Mouse (Mus musculus) kidney, embryonic 14.5 days (tissue): ENCODE results near the gene Tmem115. TPM values are rescaled to one million over a fixed set of nuclear protein-coding genes. Genes with fewer than 3 reads are reported as not detected.

Source experiments
- ATAC-seq: fragments of 200-750 bp; cut with Nextera tagmentation; 2 replicates; pipeline ENCODE4 v1.8.0; 2017; ENCODE audit warnings: moderate number of reproducible peaks, mild to moderate bottlenecking, moderate TSS enrichment, moderate library complexity; ENCODE audit not compliant: low FRiP score, low TSS enrichment
- H3K27ac ChIP-seq: fragments of 300-500 bp; sonication (generic); 2 replicates; pipeline ENCODE4 v1.5.1; 2014; ENCODE audit warnings: low read depth, mild to moderate bottlenecking, low read length, moderate library complexity, mixed read lengths
- H3K27me3 ChIP-seq: fragments of 300-500 bp; sonication (generic); 2 replicates; pipeline ENCODE4 v1.6.1; 2014; ENCODE audit warnings: mild to moderate bottlenecking, low read length; ENCODE audit not compliant: control insufficient read depth, insufficient read depth
- H3K36me3 ChIP-seq: fragments of 300-500 bp; sonication (generic); 2 replicates; pipeline ENCODE4 v1.6.1; 2014; ENCODE audit warnings: low read length, mixed read lengths; ENCODE audit not compliant: control insufficient read depth, insufficient read depth
- H3K4me1 ChIP-seq: fragments of 300-500 bp; sonication (generic); 2 replicates; pipeline ENCODE4 v1.6.1; 2014; ENCODE audit warnings: low read length, mixed read lengths; ENCODE audit not compliant: control insufficient read depth, insufficient read depth
- H3K4me2 ChIP-seq: fragments of 300-500 bp; sonication (generic); replicated peaks from 2 replicates; pipeline ENCODE4 v1.6.1; 2014; ENCODE audit warnings: low read depth, mild to moderate bottlenecking, low read length
- H3K4me3 ChIP-seq: fragments of 300-500 bp; sonication (generic); 2 replicates; pipeline ENCODE4 v1.5.1; 2014; ENCODE audit warnings: mild to moderate bottlenecking, low read length
- H3K9ac ChIP-seq: fragments of 300-500 bp; sonication (generic); 2 replicates; pipeline ENCODE4 v1.6.1; 2014; ENCODE audit warnings: low read depth, mild to moderate bottlenecking, low read length, moderate library complexity
- H3K9me3 ChIP-seq: fragments of 300-500 bp; sonication (generic); 2 replicates; pipeline ENCODE4 v1.6.1; 2016; ENCODE audit warnings: low read length; ENCODE audit not compliant: control insufficient read depth
- WGBS: fragments of 180-500 bp; shearing (Covaris S2); extraction: QIAGEN DNeasy Blood & Tissue Kit; methylation state at CpG from one replicate; pipeline ENCODE4 v1.1.7; 2014; 5-methylcytosine and 5-hydroxymethylcytosine counted together
- polyA plus RNA-seq: library from polyadenylated mRNA; unstranded; fragments of >200 nt; fragmentation: Nextera tagmentation; extraction: Ambion mirVana; gene quantifications from 2 replicates; pipeline ENCODE4 v1.2.1, GENCODE M21; 2014

Tmem115 gene
- 45.0 and 49.9 TPM in 2 replicates for polyA plus RNA-seq

- Histone ChIP-seq H3K4me1 (peaks cover 20% of the 10 kb centered on the region), H3K9me3 (no peaks in the 10 kb centered on the region), H3K27ac (peak within 1 kb of the TSS; percentile 77), H3K4me2 (peak within 1 kb of the TSS; percentile 71), H3K9ac (peak within 1 kb of the TSS; percentile 90), H3K36me3 (peaks cover 22% of the 10 kb centered on the region), H3K27me3 (no peaks in the 10 kb centered on the region), H3K4me3 (peak within 1 kb of the TSS; percentile 94)
- peak; percentile 98 for ATAC-seq
- WGBS = under 1% methylated on average over 48 of the region's 48 CpGs
Observed at GRCm38 (mm10) chr9:107533791-107534407, at the start of gene Tmem115. Gene Tmem115, plus strand, starts transcription at chr9:107533945.

DNA sequence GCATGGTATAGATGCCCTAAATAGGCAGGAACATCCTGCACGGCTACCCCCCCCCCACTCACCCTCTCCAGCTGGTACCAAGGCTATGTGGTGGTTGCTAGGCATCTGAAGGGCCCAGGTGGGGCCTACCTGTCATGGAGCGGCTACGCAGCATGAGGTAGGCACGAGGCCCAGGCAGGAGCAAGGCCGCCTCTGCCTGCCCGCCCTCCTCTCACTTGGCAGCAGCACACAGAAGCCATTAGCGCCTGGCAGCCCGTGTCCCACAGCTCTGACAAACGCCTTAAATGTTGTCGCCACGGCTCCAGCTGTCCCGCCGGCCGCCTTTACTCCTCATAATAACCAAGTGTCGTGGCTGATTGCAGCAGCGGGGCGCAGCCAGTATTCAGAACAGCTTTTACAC is 49.4 kb upstream of the Tmem115 start:
- no peak for ATAC-seq
- Histone ChIP-seq H3K27ac (no peak overlapping the region), H3K9me3 (no peaks in the 10 kb centered on the region), H3K9ac (no peak overlapping the region), H3K36me3 (no peaks in the 10 kb centered on the region), H3K4me1 (peaks cover 10% of the 10 kb centered on the region; the same call in 1 of the 2 replicates), H3K4me2 (no peak overlapping the region), H3K4me3 (no peak overlapping the region), H3K27me3 (peaks cover 15% of the 10 kb centered on the region)
- WGBS = 72% methylated on average over 17 of the region's 17 CpGs

DNA sequence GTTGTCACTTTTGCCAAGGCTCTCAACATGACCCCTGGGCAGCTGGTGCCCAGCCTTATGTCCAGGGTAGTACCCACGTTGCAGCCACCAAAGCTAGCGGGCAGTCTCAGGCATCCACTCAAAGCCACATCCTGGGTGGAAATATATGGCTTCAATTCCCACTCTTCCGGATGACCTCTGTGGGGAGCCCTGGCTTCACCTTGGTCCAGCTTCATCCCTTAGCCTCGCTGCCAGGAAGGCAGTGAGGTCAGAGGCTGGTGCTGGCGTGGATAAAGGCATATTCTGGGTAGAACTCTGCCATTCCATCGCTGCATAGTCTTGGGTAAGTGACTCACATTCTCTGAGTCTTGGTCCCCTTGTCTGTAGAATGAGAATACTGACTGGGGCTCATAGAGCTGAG is 49.0 kb upstream of the Tmem115 start:
- ATAC-seq = no peak
- Histone ChIP-seq H3K4me2 (no peak overlapping the region), H3K4me3 (no peak overlapping the region), H3K9ac (no peak overlapping the region), H3K4me1 (peaks cover 5% of the 10 kb centered on the region; the same call in 1 of the 2 replicates), H3K27me3 (peaks cover 15% of the 10 kb centered on the region), H3K9me3 (no peaks in the 10 kb centered on the region), H3K36me3 (no peaks in the 10 kb centered on the region), H3K27ac (no peak overlapping the region)
- WGBS = 93% methylated on average over 6 of the region's 6 CpGs

DNA sequence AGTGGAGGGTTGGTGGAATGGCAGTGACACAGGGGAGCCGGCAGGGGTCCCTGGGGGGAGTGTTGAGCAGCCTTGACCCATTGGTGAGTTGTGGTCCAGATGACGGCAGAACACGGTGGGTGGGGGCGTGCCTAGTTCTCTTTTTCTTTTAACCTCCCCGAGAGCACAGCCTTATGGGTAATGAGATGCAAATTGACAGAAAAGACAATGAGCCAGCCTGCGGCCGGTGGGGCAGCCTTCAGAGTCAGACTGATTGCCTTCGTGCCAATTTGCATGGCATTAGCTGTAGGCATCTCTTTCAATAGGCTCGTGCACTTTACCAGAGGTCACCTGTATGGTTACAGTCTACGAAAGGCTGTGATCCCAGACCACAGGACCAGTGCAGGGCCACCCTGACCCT is 47.7 kb upstream of the Tmem115 start:
- Histone ChIP-seq H3K9ac (no peak overlapping the region), H3K4me3 (no peak overlapping the region), H3K27ac (no peak overlapping the region), H3K36me3 (no peaks in the 10 kb centered on the region), H3K4me1 (no peaks in the 10 kb centered on the region), H3K4me2 (no peak overlapping the region), H3K27me3 (peaks cover 7% of the 10 kb centered on the region), H3K9me3 (no peaks in the 10 kb centered on the region)
- 66% methylated on average over 10 of the region's 10 CpGs for WGBS
- ATAC-seq = no peak

- 60% methylated on average over 6 of the region's 6 CpGs for WGBS
- no peaks in the 10 kb centered on the region for H3K4me1 ChIP-seq
- 0 out of 2 replicates have a peak, but pooled peaks have one; percentile 14 for ATAC-seq
- peaks cover 4% of the 10 kb centered on the region for H3K27me3 ChIP-seq
- no peaks in the 10 kb centered on the region for H3K36me3 ChIP-seq
- no peaks in the 10 kb centered on the region for H3K9me3 ChIP-seq
- no peak overlapping the region for H3K4me3 ChIP-seq
- H3K27ac ChIP-seq = no peak overlapping the region
- no peak overlapping the region for H3K4me2 ChIP-seq
- no peak overlapping the region for H3K9ac ChIP-seq
Observed at GRCm38 (mm10) chr9:107486507-107487225, 47.1 kb upstream of the Tmem115 start.

DNA sequence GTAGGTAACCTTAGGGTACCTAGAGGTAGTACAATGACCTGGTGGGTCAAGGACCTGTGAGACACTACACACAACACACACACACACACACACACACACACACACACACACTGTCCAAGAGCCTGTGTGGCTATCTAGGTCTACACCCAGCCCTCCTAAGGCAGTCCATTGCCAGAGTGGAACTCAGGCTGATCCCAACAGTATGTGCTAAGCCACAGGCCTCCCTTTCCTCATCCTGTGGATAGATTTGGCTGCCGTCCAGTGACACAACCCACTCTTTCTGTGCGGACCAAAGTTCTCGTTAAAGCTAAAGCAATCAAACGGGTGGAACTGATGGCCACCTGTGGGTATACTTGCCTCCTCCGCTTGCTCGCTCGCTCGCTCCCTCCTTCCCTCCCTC is 43.6 kb upstream of the Tmem115 start:
- no peaks in the 10 kb centered on the region for H3K4me1 ChIP-seq
- H3K4me3 ChIP-seq = no peak overlapping the region
- WGBS = 44% methylated on average over 8 of the region's 8 CpGs
- ATAC-seq = no peak
- H3K27me3 ChIP-seq = no peaks in the 10 kb centered on the region
- no peak overlapping the region for H3K9ac ChIP-seq
- no peaks in the 10 kb centered on the region for H3K36me3 ChIP-seq
- H3K27ac ChIP-seq = no peak overlapping the region
- no peaks in the 10 kb centered on the region for H3K9me3 ChIP-seq
- no peak overlapping the region for H3K4me2 ChIP-seq

DNA sequence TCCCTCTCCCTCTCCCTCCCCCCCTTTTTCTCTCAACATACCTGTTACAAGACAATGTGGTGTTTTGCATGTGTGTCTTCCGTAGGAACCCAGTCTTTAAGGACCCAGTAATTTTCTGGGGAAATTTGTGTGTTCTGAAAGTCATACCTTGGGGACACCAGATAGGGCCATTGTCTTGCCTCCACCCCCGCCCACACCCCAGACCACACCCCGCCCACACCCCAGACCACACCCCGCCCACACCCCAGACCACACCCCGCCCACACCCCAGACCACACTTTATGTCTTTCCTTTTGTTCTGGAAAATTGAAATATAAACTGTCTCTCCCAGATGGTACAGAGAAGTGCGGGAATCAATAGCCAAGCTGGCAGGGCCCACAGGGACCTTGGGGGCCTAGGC is 43.1 kb upstream of the Tmem115 start:
- ATAC-seq = no peak
- Histone ChIP-seq H3K4me1 (no peaks in the 10 kb centered on the region), H3K27me3 (no peaks in the 10 kb centered on the region), H3K27ac (no peak overlapping the region), H3K9ac (no peak overlapping the region), H3K9me3 (no peaks in the 10 kb centered on the region), H3K4me3 (no peak overlapping the region), H3K36me3 (no peaks in the 10 kb centered on the region), H3K4me2 (no peak overlapping the region)
- WGBS = 61% methylated on average over 6 of the region's 6 CpGs

GRCm38 (mm10) chr9:107493511-107493910 is 40.2 kb upstream of the Tmem115 start:
- H3K9ac ChIP-seq = no peak overlapping the region
- no peaks in the 10 kb centered on the region for H3K36me3 ChIP-seq
- no peak overlapping the region for H3K4me3 ChIP-seq
- 69% methylated on average over 1 of the region's 1 CpGs for WGBS
- H3K27ac ChIP-seq = no peak overlapping the region
- H3K4me1 ChIP-seq = no peaks in the 10 kb centered on the region
- no peak for ATAC-seq
- H3K4me2 ChIP-seq = no peak overlapping the region
- no peaks in the 10 kb centered on the region for H3K27me3 ChIP-seq
- H3K9me3 ChIP-seq = no peaks in the 10 kb centered on the region

DNA sequence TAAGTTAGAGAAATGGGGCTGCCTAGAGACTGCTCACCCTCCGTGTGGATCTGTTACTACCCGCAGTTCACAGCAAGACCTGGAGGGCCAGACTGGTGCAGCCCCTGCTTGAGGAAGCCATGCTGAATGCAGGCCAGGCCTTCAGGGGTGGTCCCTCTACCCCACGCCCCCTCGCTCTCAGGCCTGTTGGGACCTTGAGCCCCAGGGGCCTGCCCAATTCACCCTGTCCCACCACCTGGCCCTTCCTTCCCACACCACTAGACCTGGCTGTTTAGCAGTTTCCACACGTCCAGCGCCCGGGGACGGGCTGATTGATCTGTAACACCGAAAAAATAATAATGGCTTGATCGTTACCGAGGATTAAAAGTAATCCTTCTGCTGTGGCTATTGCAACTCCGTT is 39.5 kb upstream of the Tmem115 start:
- 81% methylated on average over 12 of the region's 12 CpGs for WGBS
- Histone ChIP-seq H3K4me2 (no peak overlapping the region), H3K4me3 (no peak overlapping the region), H3K9ac (no peak overlapping the region), H3K27ac (no peak overlapping the region), H3K27me3 (no peaks in the 10 kb centered on the region), H3K36me3 (no peaks in the 10 kb centered on the region), H3K9me3 (no peaks in the 10 kb centered on the region), H3K4me1 (no peaks in the 10 kb centered on the region)
- no peak for ATAC-seq
